Mouse (Mus musculus) stomach, postnatal 0 days (tissue): Measurements from ENCODE around the gene Crhr1.

Source experiments
- CTCF ChIP-seq: IDR thresholded peaks from 2 replicates; pipeline ENCODE4 v1.5.1; 2016; ENCODE audit warnings: antibody characterized with exemption, low read depth, mild to moderate bottlenecking, moderate library complexity
- EP300 ChIP-seq: optimal IDR thresholded peaks from 2 replicates; pipeline ENCODE3; 2016; ENCODE audit warnings: antibody characterized with exemption

GRCm38 (mm10) chr11:104186135-104186836 lies 53.6 kb downstream of the Crhr1 start, which contains the start of gene Sppl2c:
- TF ChIP-seq CTCF = no peak
- no peak for TF ChIP-seq EP300
